Mouse (Mus musculus): ENCODE results near the gene Dnajc24. TPM values are rescaled to one million over a fixed set of nuclear protein-coding genes. Genes with fewer than 3 reads are reported as not detected.

Dnajc24 gene
- 10 to 100 TPM; 16.6 to 17.8 TPM for total RNA-seq (2023)

GRCm38 (mm10) chr2:106002835-106003739, at the start of gene Dnajc24:
TSS of gene Dnajc24 (minus strand) at chr2:106003549.

Other genes with a start within 250 kb of the Dnajc24 start
- gene Elp4, start 99.0 kb downstream of the Dnajc24 start, total RNA-seq (2023) = 1 to 10 TPM; 6.1 to 7.5 TPM
- 10 to 100 TPM in 1 of 2 experiments, 1 to 10 TPM in 1; 9.0 to 14.0 TPM for gene Immp1l, start 98.9 kb downstream of the Dnajc24 start, total RNA-seq (2023)

All from monocyte, adult 59 days (primary cell).